Mouse (Mus musculus): Measurements from ENCODE around the gene Dnajb6. TPM values are rescaled to one million over a fixed set of nuclear protein-coding genes. Genes with fewer than 3 reads are reported as not detected.
A peak's percentile ranks its signal among the peaks of the same experiment; 100 is the strongest.
"Not testable (repeated sequence)": the region's sequence is repeated elsewhere in the genome, so short reads cannot be mapped to it uniquely, and the experiment has no call there.

Gene Dnajb6
- polyA plus RNA-seq, 1 experiment from 2014 or later, result 222 TPM

DNA sequence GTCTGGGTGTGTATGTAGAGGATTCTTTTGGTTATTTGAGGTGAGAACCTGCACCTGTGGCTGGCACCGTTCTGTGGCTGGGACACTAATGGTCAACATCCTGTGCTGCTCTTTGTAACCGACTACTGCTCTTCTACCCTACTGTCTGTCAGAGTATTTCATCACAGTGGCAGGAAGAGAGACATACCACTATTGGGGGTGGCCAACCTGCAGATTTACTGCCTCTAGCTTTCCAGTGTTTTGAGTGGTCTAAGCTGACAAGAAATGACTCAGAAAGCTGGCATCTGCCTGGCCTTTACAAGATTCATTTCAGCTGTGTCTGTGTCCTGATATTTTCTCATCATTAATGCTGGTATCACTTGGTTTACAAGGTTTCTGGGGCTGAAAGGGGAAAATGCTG, 36.5 kb downstream of the Dnajb6 start:
- Histone ChIP-seq H3K4me1 (no peaks in the 10 kb centered on the region), H3K9me3 (no peaks in the 10 kb centered on the region), H3K27me3 (no peaks in the 10 kb centered on the region), H3K4me2 (replicated peaks) (no peak overlapping the region), H3K4me3 (no peak overlapping the region), H3K36me3 (peaks cover 51% of the 10 kb centered on the region), H3K9ac (replicated peaks) (no peak overlapping the region), H3K27ac (replicated peaks) (no peak overlapping the region)
- ATAC-seq (ENCODE audit: low FRiP score, low read depth), result no peak
- 90% methylated on average over 2 of the region's 2 CpGs for WGBS

DNA sequence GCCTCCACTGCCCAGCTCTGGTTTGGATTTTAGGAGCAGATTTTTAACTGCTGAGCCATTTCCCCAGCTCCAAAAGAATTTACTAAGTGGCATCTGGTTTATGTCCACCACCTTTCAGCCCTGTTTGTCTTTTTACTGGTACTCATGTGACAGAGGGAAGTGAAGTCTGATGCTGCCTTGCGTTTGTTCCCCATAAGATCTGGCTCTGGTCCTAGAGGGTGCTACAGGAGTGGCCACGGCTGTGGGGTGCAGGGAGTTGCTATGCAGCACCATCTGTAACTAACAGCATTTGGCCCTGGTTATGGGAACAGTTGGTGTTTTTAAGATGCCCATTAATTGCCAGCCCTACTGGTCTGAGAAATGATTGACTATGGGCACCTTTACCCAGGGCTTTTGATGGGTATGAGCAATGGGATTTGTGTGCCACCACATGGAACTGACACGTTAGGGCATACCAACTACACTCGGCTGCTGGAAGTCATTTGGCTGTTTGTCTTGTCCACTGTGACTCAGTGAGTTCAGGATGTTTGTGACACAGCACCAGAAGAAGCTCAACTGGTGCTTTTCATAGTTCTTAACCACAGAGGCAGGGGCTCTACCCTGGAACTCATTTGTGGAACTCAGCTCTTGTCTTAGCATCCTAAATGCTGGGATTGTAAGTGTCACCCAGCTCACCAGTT, 37.3 kb downstream of the Dnajb6 start:
- H3K9ac ChIP-seq (replicated peaks), result no peak overlapping the region
- no peak overlapping the region for H3K27ac ChIP-seq (replicated peaks)
- ATAC-seq (ENCODE audit: low FRiP score, low read depth), result no peak
- no peak overlapping the region for H3K4me2 ChIP-seq (replicated peaks)
- H3K9me3 ChIP-seq, result no peaks in the 10 kb centered on the region
- no peaks in the 10 kb centered on the region for H3K27me3 ChIP-seq
- 91% methylated on average over 4 of the region's 4 CpGs for WGBS
- no peaks in the 10 kb centered on the region for H3K4me1 ChIP-seq
- H3K36me3 ChIP-seq, result peaks cover 46% of the 10 kb centered on the region
- no peak overlapping the region for H3K4me3 ChIP-seq

DNA sequence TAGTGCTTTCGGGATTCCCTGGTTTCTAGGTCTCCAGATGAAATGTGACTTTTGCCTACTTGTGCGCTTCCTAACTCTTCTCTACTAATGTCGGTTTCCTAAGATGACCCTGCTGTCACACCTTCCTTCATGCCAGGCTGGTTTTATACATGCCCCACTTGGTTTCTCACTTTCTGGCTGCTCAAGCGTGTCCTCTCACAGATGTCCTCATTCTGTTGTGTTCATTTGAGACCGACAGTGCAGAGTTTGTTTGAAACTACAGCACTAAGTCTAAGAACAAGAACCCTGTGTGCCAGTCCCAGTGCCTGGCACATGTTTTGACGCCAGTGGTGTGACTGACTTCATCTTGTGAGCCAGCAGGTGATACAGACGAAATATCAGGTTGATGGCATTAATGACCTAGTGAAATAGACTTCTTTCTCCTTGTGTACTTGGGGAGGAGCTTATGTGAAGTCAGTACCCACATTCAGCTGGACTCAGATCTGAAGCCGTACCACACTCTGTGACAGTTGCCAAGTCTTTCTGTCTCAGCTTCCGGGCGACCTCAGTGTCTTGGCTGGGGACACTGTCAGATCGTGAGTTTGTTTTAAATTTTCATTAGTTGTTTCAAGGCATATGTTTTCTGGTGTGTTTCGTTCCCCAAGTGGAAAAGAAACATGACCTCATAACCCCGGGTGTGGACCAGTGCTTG, 38.1 kb downstream of the Dnajb6 start:
- peaks cover 48% of the 10 kb centered on the region for H3K36me3 ChIP-seq
- no peaks in the 10 kb centered on the region for H3K9me3 ChIP-seq
- H3K4me3 ChIP-seq, result no peak overlapping the region
- no peak for ATAC-seq (ENCODE audit: low FRiP score, low read depth)
- H3K4me2 ChIP-seq (replicated peaks), result no peak overlapping the region
- no peaks in the 10 kb centered on the region for H3K4me1 ChIP-seq
- H3K27ac ChIP-seq (replicated peaks), result no peak overlapping the region
- whole genome bisulfite sequencing, result 92% methylated on average over 13 of the region's 13 CpGs
- H3K9ac ChIP-seq (replicated peaks), result no peak overlapping the region
- no peaks in the 10 kb centered on the region for H3K27me3 ChIP-seq

DNA sequence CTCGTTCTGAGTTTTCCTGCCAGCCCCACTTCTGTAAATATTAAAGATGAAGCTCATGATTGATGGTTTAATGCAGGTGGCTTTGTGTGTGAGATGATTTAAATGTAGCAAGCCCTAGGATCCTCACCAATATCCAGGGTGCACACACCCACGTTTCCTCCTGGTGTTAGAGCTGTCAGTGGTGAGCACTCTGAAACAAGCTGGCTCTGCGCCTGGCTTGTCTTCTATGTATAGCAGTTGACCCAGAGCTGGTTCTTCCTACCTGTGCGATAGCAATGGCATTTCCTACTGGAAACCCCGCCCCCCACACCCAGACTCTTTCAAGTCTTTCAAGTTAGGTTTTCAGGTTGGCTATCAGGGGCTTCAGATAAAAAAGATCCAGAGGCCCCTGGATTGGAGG, 39.9 kb downstream of the Dnajb6 start:
- no peaks in the 10 kb centered on the region for H3K4me1 ChIP-seq
- peaks cover 41% of the 10 kb centered on the region for H3K36me3 ChIP-seq
- no peak overlapping the region for H3K27ac ChIP-seq (replicated peaks)
- H3K9ac ChIP-seq (replicated peaks), result no peak overlapping the region
- no peak for ATAC-seq (ENCODE audit: low FRiP score, low read depth)
- 89% methylated on average over 5 of the region's 5 CpGs for WGBS
- no peaks in the 10 kb centered on the region for H3K27me3 ChIP-seq
- H3K4me3 ChIP-seq, result no peak overlapping the region
- H3K4me2 ChIP-seq (replicated peaks), result no peak overlapping the region
- H3K9me3 ChIP-seq, result no peaks in the 10 kb centered on the region

DNA sequence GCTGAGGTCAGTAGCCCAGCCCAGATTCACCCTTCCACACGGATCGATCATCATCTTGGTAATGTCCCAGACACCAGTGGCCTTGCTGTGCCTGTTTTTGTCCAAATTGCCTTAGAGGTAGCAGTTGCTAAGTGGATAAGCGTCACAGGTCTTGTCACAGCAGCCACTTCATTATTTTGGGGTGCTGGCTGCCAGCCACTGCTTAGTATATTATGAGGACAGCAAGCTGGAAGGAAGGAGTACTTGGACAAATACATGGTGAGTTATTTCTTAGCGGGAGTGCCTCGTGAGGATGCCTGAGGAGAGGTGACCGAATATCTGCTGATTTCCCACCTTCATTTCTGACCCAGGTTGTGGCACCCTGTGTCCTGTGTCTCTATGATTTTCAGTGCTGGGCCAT, 42.5 kb downstream of the Dnajb6 start:
- Histone ChIP-seq H3K36me3 (peaks cover 42% of the 10 kb centered on the region), H3K27me3 (no peaks in the 10 kb centered on the region), H3K4me1 (no peaks in the 10 kb centered on the region), H3K4me3 (no peak overlapping the region), H3K9me3 (no peaks in the 10 kb centered on the region), H3K4me2 (replicated peaks) (no peak overlapping the region), H3K9ac (replicated peaks) (no peak overlapping the region), H3K27ac (replicated peaks) (0 out of 2 replicates have a peak overlapping the region, but pooled peaks have one; percentile 2)
- no peak for ATAC-seq (ENCODE audit: low FRiP score, low read depth)
- WGBS, result 92% methylated on average over 6 of the region's 6 CpGs

DNA sequence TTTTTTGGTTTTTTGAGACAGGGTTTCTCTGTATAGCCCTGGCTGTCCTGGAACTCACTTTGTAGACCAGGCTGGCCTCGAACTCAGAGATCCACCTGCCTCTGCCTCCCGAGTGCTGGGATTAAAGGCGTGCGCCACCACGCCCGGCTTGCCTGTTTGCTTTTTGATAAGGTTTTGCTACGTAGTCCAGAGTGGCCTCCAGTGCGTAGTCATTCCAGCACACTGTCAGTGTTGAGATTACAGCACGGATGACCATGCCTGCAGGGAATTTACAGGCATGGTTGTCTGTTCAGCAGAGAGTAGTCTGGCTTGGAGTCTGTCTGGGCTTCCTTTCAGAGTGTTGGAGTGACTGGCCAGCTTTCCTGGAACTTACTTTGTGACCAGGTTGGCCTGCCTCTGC, 44.2 kb downstream of the Dnajb6 start:
- H3K4me3 ChIP-seq; H3K9me3 ChIP-seq; H3K27ac ChIP-seq (replicated peaks); H3K9ac ChIP-seq (replicated peaks); H3K27me3 ChIP-seq; H3K4me2 ChIP-seq (replicated peaks); ATAC-seq (ENCODE audit: low FRiP score, low read depth); H3K4me1 ChIP-seq: not testable (repeated sequence)
- 99% methylated on average over 9 of the region's 9 CpGs for WGBS
- H3K36me3 ChIP-seq, result peaks cover 33% of the 10 kb centered on the region

DNA sequence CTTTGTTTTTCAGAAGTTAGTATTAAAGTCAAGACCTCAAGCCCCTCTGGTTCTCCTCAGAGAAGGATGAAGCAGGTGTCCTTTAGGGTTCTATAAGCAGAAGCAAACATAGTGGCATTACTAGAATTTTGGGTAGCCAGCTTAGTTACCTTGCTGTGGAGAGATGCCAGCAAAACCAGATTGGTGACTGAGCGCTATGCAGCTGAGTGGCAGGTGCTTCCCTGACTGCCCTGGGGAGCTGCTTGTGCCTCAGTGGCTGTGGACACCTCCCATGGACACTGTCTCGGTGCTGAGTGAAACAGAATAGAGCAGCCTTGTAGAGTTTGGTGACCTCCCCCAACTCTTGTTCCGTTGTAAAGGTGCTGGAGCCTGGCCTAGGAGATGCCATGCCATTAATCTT, 46.8 kb downstream of the Dnajb6 start:
- H3K27me3 ChIP-seq, result no peaks in the 10 kb centered on the region
- H3K9me3 ChIP-seq, result no peaks in the 10 kb centered on the region
- no peak overlapping the region for H3K27ac ChIP-seq (replicated peaks)
- WGBS, result 92% methylated on average over 3 of the region's 3 CpGs
- no peak for ATAC-seq (ENCODE audit: low FRiP score, low read depth)
- no peak overlapping the region for H3K4me3 ChIP-seq
- H3K9ac ChIP-seq (replicated peaks), result no peak overlapping the region
- H3K4me2 ChIP-seq (replicated peaks), result no peak overlapping the region
- H3K36me3 ChIP-seq, result peaks cover 33% of the 10 kb centered on the region
- H3K4me1 ChIP-seq, result 0 out of 2 replicates have a peak, but pooled peaks cover 4% of the 10 kb centered on the region

DNA sequence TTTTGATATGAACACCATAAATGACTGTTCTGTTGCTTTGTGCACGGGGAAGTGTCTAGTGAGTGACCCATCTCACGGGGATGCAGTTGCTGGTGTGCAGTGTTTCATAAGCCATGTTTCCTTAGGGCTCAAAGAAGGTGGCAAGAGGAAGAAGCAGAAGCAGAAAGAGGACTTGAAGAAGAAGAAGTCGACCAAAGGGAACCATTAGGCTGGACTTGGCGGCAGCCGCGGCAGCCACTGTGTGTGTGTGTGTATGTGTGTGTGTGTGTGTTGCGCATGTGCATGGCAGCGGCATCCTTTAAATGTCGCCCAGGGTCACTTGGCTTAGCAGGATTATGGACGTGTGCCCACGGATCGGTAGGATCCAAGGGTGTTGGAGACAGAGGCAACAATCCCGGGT, 49.4 kb downstream of the Dnajb6 start:
- ATAC-seq (ENCODE audit: low FRiP score, low read depth); H3K9me3 ChIP-seq; H3K9ac ChIP-seq (replicated peaks); H3K27ac ChIP-seq (replicated peaks); H3K4me1 ChIP-seq; H3K27me3 ChIP-seq; H3K4me2 ChIP-seq (replicated peaks); H3K4me3 ChIP-seq: not testable (repeated sequence)
- H3K36me3 ChIP-seq, result peaks cover 15% of the 10 kb centered on the region
- WGBS, result 96% methylated on average over 7 of the region's 13 CpGs

DNA sequence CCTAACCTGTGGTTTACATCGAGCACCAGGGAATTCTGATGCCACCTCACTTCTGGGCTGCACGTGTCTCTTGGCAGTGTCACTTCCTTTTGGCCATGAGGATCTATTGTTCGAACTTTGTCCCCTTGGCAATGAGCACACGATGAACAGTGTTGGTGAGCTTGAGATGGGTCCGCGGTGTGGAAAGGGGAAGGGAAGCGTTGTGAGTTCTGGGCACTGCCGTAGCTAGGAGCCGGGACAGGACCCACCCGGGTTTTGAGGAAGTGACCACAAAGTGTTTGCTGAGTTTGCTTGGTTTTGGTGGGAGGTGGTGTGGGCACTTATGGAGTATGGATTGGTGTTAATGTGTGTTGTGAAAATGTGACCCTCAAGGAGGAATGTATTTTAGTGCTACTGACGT, 50.5 kb downstream of the Dnajb6 start:
- peaks cover 15% of the 10 kb centered on the region for H3K36me3 ChIP-seq
- H3K9ac ChIP-seq (replicated peaks); H3K4me2 ChIP-seq (replicated peaks); H3K4me3 ChIP-seq; H3K27me3 ChIP-seq; H3K9me3 ChIP-seq; H3K4me1 ChIP-seq; ATAC-seq (ENCODE audit: low FRiP score, low read depth); H3K27ac ChIP-seq (replicated peaks): not testable (repeated sequence)
- 96% methylated on average over 1 of the region's 11 CpGs for WGBS

DNA sequence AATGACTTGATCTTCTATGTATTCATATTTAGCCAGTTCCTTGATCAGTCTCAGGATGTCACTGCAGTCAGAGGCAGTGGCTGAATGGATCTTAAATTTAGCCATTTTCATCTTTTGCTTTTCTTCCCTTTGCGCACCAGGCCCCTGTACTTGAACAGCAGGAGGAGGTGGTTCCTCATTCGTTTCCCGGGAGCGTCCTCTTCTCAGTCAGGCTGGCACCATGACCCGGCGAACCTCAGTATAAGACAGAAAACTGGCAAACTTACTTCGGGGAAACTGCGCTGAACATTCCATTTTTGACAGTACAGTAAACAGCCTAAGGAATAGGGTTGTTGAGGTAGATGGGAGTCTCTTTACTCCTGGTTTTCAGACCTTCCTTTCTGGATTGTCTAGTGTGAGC, 59.4 kb downstream of the Dnajb6 start:
- H3K36me3 ChIP-seq; H3K27ac ChIP-seq (replicated peaks); ATAC-seq (ENCODE audit: low FRiP score, low read depth); H3K9ac ChIP-seq (replicated peaks); H3K9me3 ChIP-seq; H3K4me3 ChIP-seq; H3K27me3 ChIP-seq; H3K4me1 ChIP-seq; H3K4me2 ChIP-seq (replicated peaks): not testable (repeated sequence)
- WGBS, result 92% methylated on average over 8 of the region's 8 CpGs

DNA sequence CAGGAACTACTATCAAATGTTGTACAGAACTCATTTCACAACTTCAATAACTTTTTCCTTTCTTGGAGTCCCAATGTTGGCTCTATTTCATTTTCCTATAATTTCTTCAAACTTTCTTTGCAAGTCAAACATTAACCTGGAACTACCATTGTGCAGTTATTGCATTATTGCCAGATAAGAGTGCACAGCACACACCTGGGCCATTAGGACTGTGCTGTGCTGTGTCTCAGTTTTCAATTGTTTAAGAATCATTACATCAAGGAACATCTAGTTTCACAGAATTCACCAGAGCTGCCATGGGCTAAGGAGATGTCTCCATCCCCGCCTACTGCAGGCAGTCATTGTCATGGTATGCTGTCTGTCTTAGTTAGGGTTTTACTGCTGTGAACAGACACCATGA, 73.5 kb downstream of the Dnajb6 start:
- H3K9ac ChIP-seq (replicated peaks), result no peak overlapping the region
- H3K9me3 ChIP-seq, result no peaks in the 10 kb centered on the region
- no peaks in the 10 kb centered on the region for H3K4me1 ChIP-seq
- H3K27ac ChIP-seq (replicated peaks), result no peak overlapping the region
- WGBS, result 87% methylated on average over 1 of the region's 1 CpGs
- no peak overlapping the region for H3K4me2 ChIP-seq (replicated peaks)
- no peak for ATAC-seq (ENCODE audit: low FRiP score, low read depth)
- no peaks in the 10 kb centered on the region for H3K36me3 ChIP-seq
- H3K4me3 ChIP-seq, result no peak overlapping the region
- H3K27me3 ChIP-seq, result no peaks in the 10 kb centered on the region

DNA sequence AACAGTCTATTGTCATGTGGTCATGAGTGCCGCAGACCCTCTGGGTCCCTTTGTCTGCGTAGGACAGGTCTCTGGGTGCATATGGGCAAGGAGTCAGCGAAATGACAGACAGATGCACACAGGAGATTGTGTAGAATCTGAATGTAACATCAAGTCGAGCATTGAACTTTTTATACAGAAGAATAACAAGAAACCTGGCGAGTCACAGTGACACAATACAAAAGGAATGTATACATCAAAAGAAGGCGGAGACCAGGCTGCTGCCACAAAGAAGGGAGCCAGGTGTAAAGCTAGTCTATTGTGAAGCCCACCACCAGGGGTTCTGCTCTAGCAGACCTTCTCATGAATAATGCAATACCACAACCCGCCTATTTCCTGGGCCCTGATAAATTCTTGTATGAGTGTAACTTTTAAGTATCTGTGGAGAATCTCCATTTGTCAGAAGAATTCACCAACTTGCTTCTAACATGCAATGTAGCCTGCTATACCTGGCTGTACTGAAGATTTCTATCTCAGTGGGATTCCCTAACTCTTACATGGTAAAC, 76.0 kb downstream of the Dnajb6 start:
- 68% methylated on average over 7 of the region's 7 CpGs for WGBS
- ATAC-seq (ENCODE audit: low FRiP score, low read depth), result not testable (repeated sequence)

More for the DNA sequence above, 76.0 kb downstream of the Dnajb6 start:
- not testable (repeated sequence) for H3K9me3 ChIP-seq; H3K4me3 ChIP-seq; H3K27ac ChIP-seq (replicated peaks); H3K9ac ChIP-seq (replicated peaks); H3K4me2 ChIP-seq (replicated peaks); H3K36me3 ChIP-seq; H3K27me3 ChIP-seq; H3K4me1 ChIP-seq

Data from midbrain, embryonic 12.5 days (tissue).